Mouse (Mus musculus) ovary, postnatal 36 days (tissue): ENCODE data around the gene Vmn1r86.
"Not testable (repeated sequence)": the region's sequence is repeated elsewhere in the genome, so short reads cannot be mapped to it uniquely, and the experiment has no call there.

ENCODE experiments used
- DNase-seq: peaks from one replicate; pipeline ENCODE4 v3.0.0; 2022; ENCODE audit warnings: low spot score, mixed read lengths

The Vmn1r86 gene

GRCm38 (mm10) chr7:13119817-13120216, at the start of gene Vmn1r86:
Gene Vmn1r86, minus strand, starts transcription at chr7:13119917.
- no peak for DNase-seq

GRCm38 (mm10) chr7:13159268-13159667, 39.6 kb upstream of the Vmn1r86 start, which contains the start of gene Vmn1r88:
Gene Vmn1r88, plus strand, starts transcription at chr7:13159568.
- no peak for DNase-seq

- no peak for DNase-seq
Observed at GRCm38 (mm10) chr7:13140057-13140456, 20.3 kb upstream of the Vmn1r86 start, which contains the start of gene Vmn1r87. Gene Vmn1r87, minus strand, starts transcription at chr7:13140157.

- no peak for DNase-seq
Observed at GRCm38 (mm10) chr7:13137340-13137739, 17.6 kb upstream of the Vmn1r86 start.

DNA sequence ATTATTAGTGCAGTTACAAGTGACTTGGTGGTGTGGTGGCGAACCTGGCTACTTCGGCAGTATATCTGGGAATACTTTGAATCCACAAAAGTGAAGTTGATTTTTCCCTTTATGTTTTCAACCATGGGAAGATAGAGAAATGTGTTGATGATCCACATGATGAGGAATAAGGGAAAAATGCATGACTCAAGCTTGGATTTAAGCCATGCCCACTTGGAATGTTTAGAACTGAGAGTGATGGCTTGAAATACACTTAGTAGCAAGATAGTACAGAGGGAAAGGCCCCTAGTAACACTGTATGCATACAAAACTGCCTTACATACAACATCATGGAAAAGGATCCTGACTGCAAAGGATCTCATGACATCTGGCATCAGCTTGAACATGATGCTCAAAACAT, 12.1 kb upstream of the Vmn1r86 start:
- DNase-seq, result no peak

GRCm38 (mm10) chr7:13123554-13124153, 3.9 kb upstream of the Vmn1r86 start:
- peak; percentile 6 for DNase-seq

DNA sequence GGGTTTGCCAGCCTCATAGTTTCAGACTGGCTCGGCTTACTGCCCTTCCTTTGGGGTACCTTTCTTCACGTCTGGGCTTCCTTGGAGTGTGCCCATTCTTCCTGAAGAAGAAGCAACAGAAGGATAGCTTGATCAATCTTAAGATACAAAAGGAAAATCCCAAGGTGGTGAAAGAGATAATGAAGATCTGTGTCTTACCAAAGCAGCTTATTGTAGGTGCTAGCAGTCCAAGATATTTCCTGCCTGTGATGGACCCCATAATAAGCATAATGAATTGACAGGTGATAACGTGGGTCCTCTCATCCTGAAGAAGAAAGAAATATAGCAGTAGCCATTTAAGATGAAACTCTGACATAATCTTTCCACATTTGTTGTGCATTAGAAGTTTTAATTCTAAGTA, 24.6 kb downstream of the Vmn1r86 start, which contains the start of gene Vmn1r85:
TSS of gene Vmn1r85 (minus strand) at position 101 of the 400 bp plus-strand sequence.
- no peak for DNase-seq

GRCm38 (mm10) chr7:13072293-13072692, 47.4 kb downstream of the Vmn1r86 start:
- no peak for DNase-seq

GRCm38 (mm10) chr7:13063399-13063798, 56.3 kb downstream of the Vmn1r86 start:
- not testable (repeated sequence) for DNase-seq

- DNase-seq, result no peak
Observed at GRCm38 (mm10) chr7:13059536-13059935, 60.2 kb downstream of the Vmn1r86 start.

GRCm38 (mm10) chr7:13056913-13057700, 62.6 kb downstream of the Vmn1r86 start:
- no peak for DNase-seq

- peak; percentile 87 for DNase-seq
Observed at GRCm38 (mm10) chr7:13054287-13055010, 65.3 kb downstream of the Vmn1r86 start, which contains the start of gene Mzf1. Gene Mzf1, minus strand, starts transcription at chr7:13054764.

GRCm38 (mm10) chr7:13053961-13054286, 65.8 kb downstream of the Vmn1r86 start:
- DNase-seq, result no peak

- DNase-seq, result no peak
Observed at GRCm38 (mm10) chr7:13053501-13053900, 66.2 kb downstream of the Vmn1r86 start.

- DNase-seq, result no peak
Observed at GRCm38 (mm10) chr7:13053001-13053400, 66.7 kb downstream of the Vmn1r86 start.
